ENCODE assay signal across 38 mouse cellular contexts in genomic region chr2:86530991-86531390, GRCm38 (mm10). TPM values are rescaled to one million over a fixed set of nuclear protein-coding genes. Genes with fewer than 3 reads are reported as not detected.
DNase-seq lines count a peak whose midpoint lies in the region; ATAC-seq and TF ChIP-seq lines count a peak whose summit lies in the region.
"Had no signal": no experiment of that assay in that cellular context is flagged by ENCODE, and none has a peak within 500 bp of the region (broad histone marks: within the 10 kb centered on the region; RNA-seq: fewer than 3 reads in every experiment).

No protein-coding gene starts in this region.

- no peak for ATAC-seq in lung, postnatal 0 days
- ATAC-seq in liver, embryonic 11.5 days (replicated peaks; ENCODE audit: low FRiP score) = no peak
- ATAC-seq: forebrain, embryonic 15.5 days; inflammation-experienced regulatory T-cells, adult 6 months had no signal

- no peak for TF ChIP-seq EP300 in lung, postnatal 0 days (IDR thresholded peaks at IDR 0.05)

- H3K9ac ChIP-seq in lung, postnatal 0 days (replicated peaks; ENCODE audit: low read depth) = no peak overlapping the region
- no peak overlapping the region for H3K9ac ChIP-seq in liver, embryonic 11.5 days (ENCODE audit: low read depth, low read length)
- H3K9ac ChIP-seq: embryonic facial prominence, embryonic 12.5 days; forebrain, embryonic 15.5 days; heart, embryonic 12.5 days; hindbrain, embryonic 13.5 days; kidney, embryonic 15.5 days; limb, embryonic 12.5 days; lung, embryonic 15.5 days had no signal

- no peak for TF ChIP-seq CTCF in lung, postnatal 0 days (IDR thresholded peaks at IDR 0.05)

- DNase-seq in cerebellum, postnatal 10 days = peak; percentile 61 to 70
- no peak for DNase-seq in cerebellum, adult 11 months
- DNase-seq in left cerebral cortex, postnatal 4 days = peak; percentile 15
- DNase-seq in left cerebral cortex, adult 18-20 months (ENCODE audit: low spot score in 2 of 2) = no peak
- DNase-seq in layer of hippocampus, adult 18-20 months (ENCODE audit: low spot score in 2 of 2) = peak; percentile 39 to 59
- DNase-seq in layer of hippocampus, postnatal 14 days (ENCODE audit: low spot score in 2 of 2) = peak; percentile 12 to 37
- no peak for DNase-seq in lung, postnatal 0 days (ENCODE audit: low spot score)
- no peak for DNase-seq in liver, embryonic 11.5 days (ENCODE audit: low spot score)
- DNase-seq: adrenal gland, postnatal 10 days; cerebellum, adult 8-10 months; embryo, embryonic 11 days; gastrocnemius, adult 2 months; gastrocnemius, postnatal 36 days; heart, adult 2 months; heart, postnatal 4 days; kidney, adult 18-20 months; kidney, postnatal 25 days; lung, postnatal 36 days; thymus, postnatal 14 days had no signal

- H3K27me3 ChIP-seq in lung, postnatal 0 days (replicated peaks; ENCODE audit: insufficient read depth, low read length) = no peaks in the 10 kb centered on the region
- no peaks in the 10 kb centered on the region for H3K27me3 ChIP-seq in liver, embryonic 11.5 days (replicated peaks; ENCODE audit: control insufficient read depth, insufficient read depth, low read length)
- H3K27me3 ChIP-seq: embryonic facial prominence, embryonic 12.5 days; forebrain, embryonic 15.5 days; heart, embryonic 12.5 days; hindbrain, embryonic 13.5 days; kidney, embryonic 15.5 days; limb, embryonic 12.5 days; lung, embryonic 15.5 days had no signal

- H3K4me2 ChIP-seq in lung, postnatal 0 days (replicated peaks; ENCODE audit: low read depth, low read length) = no peak overlapping the region
- H3K4me2 ChIP-seq in liver, embryonic 11.5 days = no peak overlapping the region
- H3K4me2 ChIP-seq: embryonic facial prominence, embryonic 12.5 days; forebrain, embryonic 15.5 days; heart, embryonic 12.5 days; hindbrain, embryonic 13.5 days; kidney, embryonic 15.5 days; limb, embryonic 12.5 days; lung, embryonic 15.5 days; midbrain, embryonic 11.5 days had no signal

- WGBS in lung, postnatal 0 days = 68% methylated on average over 1 of the region's 1 CpGs
- WGBS in liver, embryonic 11.5 days = 74% methylated on average over 1 of the region's 1 CpGs

- H3K4me1 ChIP-seq in lung, postnatal 0 days (ENCODE audit: insufficient read depth, low read depth, low read length) = no peaks in the 10 kb centered on the region
- H3K4me1 ChIP-seq in liver, embryonic 11.5 days (replicated peaks; ENCODE audit: control insufficient read depth, insufficient read depth, low read length) = no peaks in the 10 kb centered on the region
- H3K4me1 ChIP-seq: embryonic facial prominence, embryonic 12.5 days; forebrain, embryonic 15.5 days; heart, embryonic 12.5 days; hindbrain, embryonic 13.5 days; kidney, embryonic 15.5 days; limb, embryonic 12.5 days; lung, embryonic 15.5 days had no signal

- no peak overlapping the region for H3K27ac ChIP-seq in lung, postnatal 0 days (ENCODE audit: low read length)
- no peak overlapping the region for H3K27ac ChIP-seq in liver, embryonic 11.5 days (ENCODE audit: low read depth, low read length)
- H3K27ac ChIP-seq: embryonic facial prominence, embryonic 12.5 days; forebrain, embryonic 15.5 days; gastrocnemius, adult 2 months; heart, adult 2 months; hindbrain, embryonic 13.5 days; kidney, embryonic 15.5 days; limb, embryonic 12.5 days; lung, embryonic 15.5 days had no signal

- H3K4me3 ChIP-seq in lung, postnatal 0 days (ENCODE audit: low read depth, low read length) = no peak overlapping the region
- no peak overlapping the region for H3K4me3 ChIP-seq in liver, embryonic 11.5 days (ENCODE audit: low read depth, low read length)
- H3K4me3 ChIP-seq: embryonic facial prominence, embryonic 12.5 days; forebrain, embryonic 15.5 days; gastrocnemius, adult 2 months; heart, adult 2 months; heart, embryonic 12.5 days; hindbrain, embryonic 13.5 days; kidney, embryonic 15.5 days; limb, embryonic 12.5 days; lung, embryonic 15.5 days had no signal

- intact Hi-C loops in left cerebral cortex, postnatal 4 days (cut with DNase I) = no loop called here

- no peaks in the 10 kb centered on the region for H3K36me3 ChIP-seq in lung, postnatal 0 days (ENCODE audit: insufficient read depth, low read length)
- no peaks in the 10 kb centered on the region for H3K36me3 ChIP-seq in liver, embryonic 11.5 days (ENCODE audit: control insufficient read depth, insufficient read depth, low read length)
- H3K36me3 ChIP-seq: embryonic facial prominence, embryonic 12.5 days; forebrain, embryonic 15.5 days; G1E; heart, embryonic 12.5 days; hindbrain, embryonic 13.5 days; kidney, embryonic 15.5 days; limb, embryonic 12.5 days; lung, embryonic 15.5 days had no signal

- no peaks in the 10 kb centered on the region for H3K9me3 ChIP-seq in lung, postnatal 0 days (ENCODE audit: low read length)
- H3K9me3 ChIP-seq in liver, embryonic 11.5 days (ENCODE audit: control insufficient read depth, low read length) = no peaks in the 10 kb centered on the region
- H3K9me3 ChIP-seq: embryonic facial prominence, embryonic 12.5 days; forebrain, embryonic 15.5 days; heart, embryonic 12.5 days; hindbrain, embryonic 13.5 days; kidney, embryonic 15.5 days; limb, embryonic 12.5 days; lung, embryonic 15.5 days had no signal

RNA-seq across cellular contexts. Expression of gene Olfr1079, which starts 11.3 kb away (rescaled TPM):
- total RNA-seq in left cerebral cortex, postnatal 4 days (2021) = not detected
- not detected for total RNA-seq in left cerebral cortex, adult 18-20 months (2021)
- not detected for total RNA-seq in layer of hippocampus, adult 18-20 months (2021)
- not detected for total RNA-seq in layer of hippocampus, postnatal 14 days (2021)
- polyA plus RNA-seq in lung, postnatal 0 days (2015; fragmentation: Nextera tagmentation; extraction: Ambion mirVana) = not detected in 2 replicates
- polyA plus RNA-seq in liver, embryonic 11.5 days (2014; fragmentation: Nextera tagmentation; extraction: Ambion mirVana) = not detected in 2 replicates
- total RNA-seq: adrenal gland, postnatal 10 days; G1E; gastrocnemius, adult 2 months; gastrocnemius, postnatal 36 days; heart, adult 2 months; heart, postnatal 4 days; left cerebral cortex, postnatal 14 days; liver, adult 2 months; megakaryocyte, adult 5-6 weeks had no signal
- polyA plus RNA-seq: brain, embryonic 14.5 days; embryonic facial prominence, embryonic 12.5 days; forebrain, embryonic 15.5 days; G1E; heart, adult 2 months; heart, embryonic 12.5 days; heart, postnatal 0 days; hindbrain, embryonic 13.5 days; inflammation-experienced regulatory T-cells, adult 6 months; kidney, embryonic 15.5 days; limb, embryonic 12.5 days; liver, adult 2 months; liver, embryonic 16.5 days; lung, embryonic 15.5 days; midbrain, embryonic 11.5 days; neural tube, embryonic 14.5 days; stomach, embryonic 16.5 days; urinary bladder, adult 2 months had no signal

RNA-seq across cellular contexts. Expression of gene Olfr1076, which starts 22.7 kb away (rescaled TPM):
- total RNA-seq in left cerebral cortex, postnatal 4 days (2021) = not detected
- total RNA-seq in left cerebral cortex, adult 18-20 months (2021) = not detected
- total RNA-seq in layer of hippocampus, adult 18-20 months (2021) = not detected
- not detected for total RNA-seq in layer of hippocampus, postnatal 14 days (2021)
- not detected in 2 replicates for polyA plus RNA-seq in lung, postnatal 0 days (2015; fragmentation: Nextera tagmentation; extraction: Ambion mirVana)
- not detected in 2 replicates for polyA plus RNA-seq in liver, embryonic 11.5 days (2014; fragmentation: Nextera tagmentation; extraction: Ambion mirVana)
- total RNA-seq: adrenal gland, postnatal 10 days; G1E; gastrocnemius, adult 2 months; gastrocnemius, postnatal 36 days; heart, adult 2 months; heart, postnatal 4 days; left cerebral cortex, postnatal 14 days; liver, adult 2 months; megakaryocyte, adult 5-6 weeks had no signal
- polyA plus RNA-seq: brain, embryonic 14.5 days; embryonic facial prominence, embryonic 12.5 days; forebrain, embryonic 15.5 days; G1E; heart, adult 2 months; heart, embryonic 12.5 days; heart, postnatal 0 days; hindbrain, embryonic 13.5 days; inflammation-experienced regulatory T-cells, adult 6 months; kidney, embryonic 15.5 days; limb, embryonic 12.5 days; liver, adult 2 months; liver, embryonic 16.5 days; lung, embryonic 15.5 days; midbrain, embryonic 11.5 days; neural tube, embryonic 14.5 days; stomach, embryonic 16.5 days; urinary bladder, adult 2 months had no signal

RNA-seq across cellular contexts. Expression of gene Olfr1080, which starts 27.0 kb away (rescaled TPM):
- not detected for total RNA-seq in left cerebral cortex, postnatal 4 days (2021)
- total RNA-seq in left cerebral cortex, adult 18-20 months (2021) = not detected
- total RNA-seq in layer of hippocampus, adult 18-20 months (2021) = not detected
- total RNA-seq in layer of hippocampus, postnatal 14 days (2021) = not detected
- not detected in 2 replicates for polyA plus RNA-seq in lung, postnatal 0 days (2015; fragmentation: Nextera tagmentation; extraction: Ambion mirVana)
- polyA plus RNA-seq in liver, embryonic 11.5 days (2014; fragmentation: Nextera tagmentation; extraction: Ambion mirVana) = not detected in 2 replicates
- total RNA-seq: adrenal gland, postnatal 10 days; G1E; gastrocnemius, adult 2 months; gastrocnemius, postnatal 36 days; heart, adult 2 months; heart, postnatal 4 days; left cerebral cortex, postnatal 14 days; liver, adult 2 months; megakaryocyte, adult 5-6 weeks had no signal
- polyA plus RNA-seq: brain, embryonic 14.5 days; embryonic facial prominence, embryonic 12.5 days; forebrain, embryonic 15.5 days; G1E; heart, adult 2 months; heart, embryonic 12.5 days; heart, postnatal 0 days; hindbrain, embryonic 13.5 days; inflammation-experienced regulatory T-cells, adult 6 months; kidney, embryonic 15.5 days; limb, embryonic 12.5 days; liver, adult 2 months; liver, embryonic 16.5 days; lung, embryonic 15.5 days; midbrain, embryonic 11.5 days; neural tube, embryonic 14.5 days; stomach, embryonic 16.5 days; urinary bladder, adult 2 months had no signal

RNA-seq across cellular contexts. Expression of gene Olfr228, which starts 43.8 kb away (rescaled TPM):
- total RNA-seq in left cerebral cortex, postnatal 4 days (2021) = not detected
- total RNA-seq in left cerebral cortex, adult 18-20 months (2021) = not detected
- total RNA-seq in layer of hippocampus, adult 18-20 months (2021) = not detected
- total RNA-seq in layer of hippocampus, postnatal 14 days (2021) = not detected
- polyA plus RNA-seq in lung, postnatal 0 days (2015; fragmentation: Nextera tagmentation; extraction: Ambion mirVana) = not detected in 2 replicates
- polyA plus RNA-seq in liver, embryonic 11.5 days (2014; fragmentation: Nextera tagmentation; extraction: Ambion mirVana) = not detected in 2 replicates
- total RNA-seq: adrenal gland, postnatal 10 days; G1E; gastrocnemius, adult 2 months; gastrocnemius, postnatal 36 days; heart, adult 2 months; heart, postnatal 4 days; left cerebral cortex, postnatal 14 days; liver, adult 2 months; megakaryocyte, adult 5-6 weeks had no signal
- polyA plus RNA-seq: brain, embryonic 14.5 days; embryonic facial prominence, embryonic 12.5 days; forebrain, embryonic 15.5 days; G1E; heart, adult 2 months; heart, embryonic 12.5 days; heart, postnatal 0 days; hindbrain, embryonic 13.5 days; inflammation-experienced regulatory T-cells, adult 6 months; kidney, embryonic 15.5 days; limb, embryonic 12.5 days; liver, adult 2 months; liver, embryonic 16.5 days; lung, embryonic 15.5 days; midbrain, embryonic 11.5 days; neural tube, embryonic 14.5 days; stomach, embryonic 16.5 days; urinary bladder, adult 2 months had no signal

Comparison
In these comparisons a context has a peak if more than half of its experiments do, and no peak if none do; other contexts are left out.
1. DNase-seq: peak in cerebellum, postnatal 10 days (2 of 2), left cerebral cortex, postnatal 4 days (single experiment), layer of hippocampus, adult 18-20 months (2 of 2) and layer of hippocampus, postnatal 14 days (2 of 2); none in cerebellum, adult 11 months (single experiment), left cerebral cortex, adult 18-20 months (0 of 2), lung, postnatal 0 days (single experiment) and liver, embryonic 11.5 days (single experiment).